In the genomic region with DNA sequence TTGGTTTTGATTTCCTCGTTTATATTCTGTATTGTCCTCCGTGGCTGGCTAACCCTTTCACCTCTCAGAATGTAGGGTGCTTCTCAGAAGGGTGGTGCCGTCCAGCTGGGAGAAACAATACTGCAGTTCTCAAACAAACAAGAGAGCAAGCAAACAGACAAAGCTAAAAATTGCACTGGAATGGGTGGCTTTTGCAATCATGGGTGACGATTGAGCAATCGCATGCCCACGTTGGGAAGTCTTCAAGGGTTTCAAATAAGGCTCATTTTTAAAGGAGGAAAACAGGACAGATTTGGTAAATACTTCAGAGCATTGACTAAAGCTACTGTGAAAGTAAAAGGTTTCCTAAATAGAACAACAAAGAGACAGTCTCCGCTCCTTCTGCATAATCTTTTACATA, we compare ENCODE assay signal across 10 mouse cellular contexts. TPM values are rescaled to one million over a fixed set of nuclear protein-coding genes. Genes with fewer than 3 reads are reported as not detected.
A peak's percentile ranks its signal among the peaks of the same experiment; 100 is the strongest.
DNase-seq lines count a peak whose midpoint lies in the region; ATAC-seq and TF ChIP-seq lines count a peak whose summit lies in the region.
"Had no signal": no experiment of that assay in that cellular context is flagged by ENCODE, and none has a peak within 500 bp of the region (broad histone marks: within the 10 kb centered on the region; RNA-seq: fewer than 3 reads in every experiment).

No protein-coding gene starts in this region.

- H3K27ac ChIP-seq in heart, embryonic 12.5 days (ENCODE audit: poor library complexity, severe bottlenecking), result no peak overlapping the region
- H3K27ac ChIP-seq in heart, embryonic 10.5 days, result no peak overlapping the region
- no peak overlapping the region for H3K27ac ChIP-seq in CH12.LX (ENCODE audit: insufficient read depth, low read depth)
- H3K27ac ChIP-seq: limb, embryonic 12.5 days had no signal

- TF ChIP-seq POLR2A in CH12.LX (IDR thresholded peaks at IDR 0.05; ENCODE audit: low read depth, low read length), result no peak

- dilution Hi-C loops in CH12.LX (cut with MboI; ENCODE audit: extremely low pct_ligation_motif_present, extremely low pct_unique_long_range_greater_than_20kb, low sequenced_read_pairs), result no loop called here

- no peak for TF ChIP-seq RAD21 in CH12.LX (IDR thresholded peaks at IDR 0.05; ENCODE audit: low read depth, low read length)

- H3K36me3 ChIP-seq in heart, embryonic 12.5 days, result no peaks in the 10 kb centered on the region
- no peaks in the 10 kb centered on the region for H3K36me3 ChIP-seq in heart, embryonic 10.5 days
- H3K36me3 ChIP-seq in CH12.LX (replicated peaks in 1 of 2; ENCODE audit: control insufficient read depth in 1 of 2, insufficient read depth in 1 of 2, low read length in 1 of 2), result no peaks in the 10 kb centered on the region
- H3K36me3 ChIP-seq: limb, embryonic 12.5 days had no signal

- H3K4me1 ChIP-seq in heart, embryonic 12.5 days (replicated peaks), result no peaks in the 10 kb centered on the region
- H3K4me1 ChIP-seq in heart, embryonic 10.5 days, result no peaks in the 10 kb centered on the region; the same call in 1 of the 2 replicates
- H3K4me1 ChIP-seq in CH12.LX (ENCODE audit: control insufficient read depth in 1 of 2, insufficient read depth in 2 of 2), result peaks cover 0 to 5% of the 10 kb centered on the region in 2 experiments; a peak in 1 of 4 replicates
- H3K4me1 ChIP-seq: limb, embryonic 12.5 days had no signal

- no peaks in the 10 kb centered on the region for H3K9me3 ChIP-seq in heart, embryonic 12.5 days (replicated peaks)
- H3K9me3 ChIP-seq in heart, embryonic 10.5 days, result no peaks in the 10 kb centered on the region
- no peaks in the 10 kb centered on the region for H3K9me3 ChIP-seq in CH12.LX (replicated peaks; ENCODE audit: low read length)

- no peak for ATAC-seq in heart, embryonic 12.5 days (ENCODE audit: insufficient number of reproducible peaks, low FRiP score)

- no peaks in the 10 kb centered on the region for H3K79me2 ChIP-seq in CH12.LX (replicated peaks; ENCODE audit: control insufficient read depth, extremely low read depth, insufficient read depth, poor library complexity, severe bottlenecking)

- H3K9ac ChIP-seq in heart, embryonic 12.5 days, result no peak overlapping the region
- no peak overlapping the region for H3K9ac ChIP-seq in CH12.LX (ENCODE audit: insufficient read depth, low read depth)
- H3K9ac ChIP-seq: limb, embryonic 12.5 days had no signal

- 50% methylated on average over 7 of the region's 7 CpGs for WGBS in heart, embryonic 12.5 days
- 44% methylated on average over 7 of the region's 7 CpGs for WGBS in heart, embryonic 10.5 days

- TF ChIP-seq EP300 in CH12.LX (IDR thresholded peaks at IDR 0.05; ENCODE audit: low read length), result no peak

- H3K4me2 ChIP-seq in heart, embryonic 12.5 days, result peak overlapping the region; percentile 41
- H3K4me2 ChIP-seq in CH12.LX (ENCODE audit: insufficient read depth, low read depth, poor library complexity, severe bottlenecking), result peak overlapping the region; percentile 43
- H3K4me2 ChIP-seq: limb, embryonic 12.5 days had no signal

- DNase-seq in heart, embryonic 10.5 days (ENCODE audit: low spot score), result no peak
- DNase-seq in CH12.LX (ENCODE audit: extremely low read depth), result no peak
- DNase-seq in brain, adult 2 months (ENCODE audit: low read depth, low spot score), result peak; percentile 28
- peak; percentile 35 for DNase-seq in lung, postnatal 10 days
- no peak for DNase-seq in ovary, adult 18-20 months (ENCODE audit: low spot score)
- no peak for DNase-seq in ovary, postnatal 14 days (ENCODE audit: low spot score)
- no peak for DNase-seq in spleen, postnatal 14 days (ENCODE audit: low spot score in 2 of 2)
- DNase-seq: kidney, adult 9 months had no signal

- no peak overlapping the region for H3K4me3 ChIP-seq in heart, embryonic 12.5 days
- no peak overlapping the region; the same call in 1 of the 2 replicates for H3K4me3 ChIP-seq in heart, embryonic 10.5 days
- H3K4me3 ChIP-seq in CH12.LX (replicated peaks in 1 of 3; ENCODE audit: low read depth in 2 of 3, low read length in 2 of 3, poor library complexity in 1 of 3), result no peak overlapping the region
- H3K4me3 ChIP-seq: limb, embryonic 12.5 days had no signal

- no peak for TF ChIP-seq CTCF in CH12.LX (conservative IDR thresholded peaks at IDR 0.05 in 1 of 2, IDR thresholded peaks at IDR 0.05 in 1 of 2; ENCODE audit: low read depth in 2 of 2, low read length in 2 of 2)

- in situ Hi-C loops in CH12.LX (cut with MboI; ENCODE audit: low pct_ligation_motif_present, low pct_unique_long_range_greater_than_20kb, low sequenced_read_pairs), result no loop called here

- H3K27me3 ChIP-seq in heart, embryonic 12.5 days (replicated peaks), result no peaks in the 10 kb centered on the region
- no peaks in the 10 kb centered on the region for H3K27me3 ChIP-seq in heart, embryonic 10.5 days (ENCODE audit: insufficient read depth, poor library complexity, severe bottlenecking)
- H3K27me3 ChIP-seq in CH12.LX (replicated peaks), result no peaks in the 10 kb centered on the region
- H3K27me3 ChIP-seq: limb, embryonic 12.5 days had no signal

TF ChIP-seq in CH12.LX, 34 proteins besides CTCF, POLR2A, EP300 and RAD21:
- TF ChIP-seq UBTF (IDR thresholded peaks at IDR 0.05; ENCODE audit: low read depth, low read length) (no peak), JUN (IDR thresholded peaks at IDR 0.05; ENCODE audit: insufficient read depth, low read depth, low read length) (no peak), MXI1 (IDR thresholded peaks at IDR 0.05; ENCODE audit: low read depth, low read length) (no peak)

RNA-seq across cellular contexts. Expression of gene Dkk2, which starts 18.4 kb away (rescaled TPM):
- 1.8 and 2.0 TPM in 2 replicates for polyA plus RNA-seq in heart, embryonic 12.5 days (2016; fragmentation: Nextera tagmentation; extraction: Ambion mirVana)
- polyA plus RNA-seq in heart, embryonic 10.5 days (2016; fragmentation: Nextera tagmentation; extraction: Ambion mirVana), result 3.0 and 7.7 TPM in 2 replicates
- total RNA-seq in CH12.LX (2012; rRNA removed), result not detected in 2 replicates
- not detected in 2 replicates for total RNA-seq in CH12.LX (2014; rRNA removed)
- not detected in 2 replicates for polyA plus RNA-seq in CH12.LX (2012; ENCODE audit: insufficient read length, low read depth)

Comparison
In these comparisons a context has a peak if more than half of its experiments do, and no peak if none do; other contexts are left out.
1. DNase-seq: peak in brain, adult 2 months (single experiment) and lung, postnatal 10 days (single experiment); none in heart, embryonic 10.5 days (single experiment), CH12.LX (single experiment), ovary, adult 18-20 months (single experiment), ovary, postnatal 14 days (single experiment) and spleen, postnatal 14 days (0 of 2).